Mouse (Mus musculus) kidney, adult 2 months (tissue): ENCODE data around the gene A830018L16Rik.

Experiments
- CTCF ChIP-seq: fragments of 200-500 bp; conservative IDR thresholded peaks from 2 replicates; pipeline ENCODE4 v1.5.1; 2011; ENCODE audit warnings: low read depth, mild to moderate bottlenecking, control low read depth, low read length, moderate library complexity, mixed read lengths; ENCODE audit not compliant: insufficient read depth, insufficient read length
- POLR2A ChIP-seq: fragments of 200-500 bp; IDR thresholded peaks from one replicate; pipeline ENCODE4 v1.6.1; 2011; ENCODE audit warnings: low read depth, low read length, control low read depth

DNA sequence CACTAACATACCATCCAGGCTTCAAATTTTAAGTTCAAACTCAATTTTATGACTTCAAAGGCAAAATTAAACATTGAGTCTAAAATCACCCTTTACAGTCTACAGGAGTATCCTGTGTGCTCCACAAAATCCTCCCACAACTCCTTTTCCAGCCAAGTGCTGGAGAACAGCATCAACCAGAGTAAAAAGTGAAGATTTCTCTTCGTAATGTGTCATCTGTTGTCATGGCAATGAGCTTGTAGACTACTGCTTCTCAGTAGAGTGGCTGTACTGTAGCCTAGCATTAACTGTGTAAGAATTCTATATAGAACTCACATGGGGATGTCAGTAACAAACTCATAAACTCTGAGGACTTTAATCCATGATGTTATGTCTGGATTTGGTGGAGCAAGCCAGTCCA lies 596.7 kb downstream of the A830018L16Rik start:
- TF ChIP-seq CTCF = no peak
- no peak for TF ChIP-seq POLR2A
